Mouse (Mus musculus) lung, postnatal 0 days (tissue): ENCODE data around the gene Fbxw15.

Experiments used
- CTCF ChIP-seq: IDR thresholded peaks from 2 replicates; pipeline ENCODE4 v1.5.1; 2016; ENCODE audit warnings: antibody characterized with exemption, mild to moderate bottlenecking
- EP300 ChIP-seq: IDR thresholded peaks from 2 replicates; pipeline ENCODE4 v1.6.1; 2016; ENCODE audit warnings: antibody characterized with exemption, mild to moderate bottlenecking, control low read depth

- TF ChIP-seq CTCF (no peak), EP300 (no peak)
Observed at GRCm38 (mm10) chr9:109565546-109565945, 2.5 kb downstream of the Fbxw15 start.
